Mouse (Mus musculus): Measurements from ENCODE around the gene Ispd.

DNA sequence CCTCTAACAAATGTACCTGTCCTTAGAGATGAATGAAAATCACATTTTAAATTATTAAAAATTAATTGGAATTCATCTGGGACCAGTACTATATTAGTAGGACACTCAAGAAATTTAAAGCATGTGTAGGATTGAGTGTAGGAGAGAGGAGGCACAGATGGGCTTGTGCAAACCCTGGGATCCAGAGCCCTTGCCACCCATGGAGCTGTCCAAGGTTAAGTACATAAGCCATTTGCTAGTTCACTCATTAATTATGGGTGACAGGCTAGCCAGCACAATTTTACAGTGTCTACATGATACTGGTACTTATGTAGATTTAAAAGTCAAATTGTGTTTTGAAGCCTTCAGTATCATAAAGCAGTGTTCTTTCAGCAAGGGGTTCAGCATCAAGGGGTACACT is 164.1 kb downstream of the Ispd start:
- TF ChIP-seq CTCF (IDR thresholded peaks at IDR 0.05; ENCODE audit: control insufficient read depth, insufficient read depth, insufficient read length), result no peak
- no peak for TF ChIP-seq USF1 (IDR thresholded peaks at IDR 0.05; ENCODE audit: low read depth)
- TF ChIP-seq MAX (IDR thresholded peaks at IDR 0.05), result no peak
- no peak for TF ChIP-seq CEBPB (IDR thresholded peaks at IDR 0.05; ENCODE audit: low read depth)
